Mouse (Mus musculus) activated CD4-positive, CD25-positive, alpha-beta regulatory T cell, adult 9 weeks (primary cell): Measurements from ENCODE around the gene Vmn1r123. TPM values are rescaled to one million over a fixed set of nuclear protein-coding genes. Genes with fewer than 3 reads are reported as not detected.

ENCODE experiments used
- polyA plus RNA-seq: library from polyadenylated mRNA; unstranded; fragments of 100-300 nt; shearing (Covaris generic); gene quantifications from one replicate; pipeline ENCODE4 v1.2.1, GENCODE M21; 2017

Vmn1r123 gene
- not detected for polyA plus RNA-seq

GRCm38 (mm10) chr7:21161885-21162284 is at the start of gene Vmn1r123:
TSS of gene Vmn1r123 (plus strand) at chr7:21162185.

GRCm38 (mm10) chr7:21134028-21134427 is 28.0 kb upstream of the Vmn1r123 start, which contains the start of gene Vmn1r122:
TSS of gene Vmn1r122 (minus strand) at chr7:21134128.

DNA sequence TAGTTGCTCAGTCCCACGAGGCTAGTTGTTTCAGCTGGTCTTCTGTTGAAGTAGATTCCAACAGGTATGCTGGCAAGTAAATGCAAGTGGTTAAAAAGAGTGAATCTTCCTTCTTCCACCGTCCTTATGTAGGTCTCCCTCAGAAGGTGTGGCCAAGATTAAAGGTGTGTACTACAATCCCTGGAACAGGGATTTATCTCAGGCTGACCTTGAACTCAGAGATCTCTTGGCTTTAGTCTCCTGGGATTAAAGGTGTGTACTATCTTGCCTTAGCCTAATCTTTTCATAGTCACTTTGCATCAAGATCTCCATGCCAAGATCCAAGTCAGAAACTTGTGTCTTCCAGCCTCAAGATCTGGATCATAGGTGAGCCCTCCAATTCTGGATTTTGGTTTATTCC is 28.3 kb downstream of the Vmn1r123 start, which contains the start of gene Gm5157:
Gm5157 (minus strand) TSS at position 101 of the 400 bp plus-strand sequence.

Other genes with a start within 250 kb of the Vmn1r123 start
- gene Vmn1r118, start 249.8 kb upstream of the Vmn1r123 start, polyA plus RNA-seq = not detected
- gene Vmn1r119, start 149.7 kb upstream of the Vmn1r123 start, polyA plus RNA-seq = not detected
- not detected for gene Vmn1r120, start 108.4 kb upstream of the Vmn1r123 start, polyA plus RNA-seq
- not detected for gene Vmn1r121, start 63.7 kb upstream of the Vmn1r123 start, polyA plus RNA-seq
- not detected for gene Vmn1r122, start 28.1 kb upstream of the Vmn1r123 start, polyA plus RNA-seq
- gene Gm5157, start 28.2 kb downstream of the Vmn1r123 start, polyA plus RNA-seq = not detected
- not detected for gene Vmn1r124, start 98.4 kb downstream of the Vmn1r123 start, polyA plus RNA-seq
- gene Vmn1r125, start 110.0 kb downstream of the Vmn1r123 start, polyA plus RNA-seq = not detected
- gene Vmn1r126, start 139.3 kb downstream of the Vmn1r123 start, polyA plus RNA-seq = not detected
- not detected for gene Vmn1r127, start 157.7 kb downstream of the Vmn1r123 start, polyA plus RNA-seq
- gene Vmn1r128, start 187.2 kb downstream of the Vmn1r123 start, polyA plus RNA-seq = not detected
- not detected for gene Vmn1r129, start 199.1 kb downstream of the Vmn1r123 start, polyA plus RNA-seq